Mouse (Mus musculus) layer of hippocampus, postnatal 14 days (tissue): ENCODE measurements at regions not wholly inside any gene's neighbourhood (a gene's known extent, or its start where the extent isn't known, plus 50 kb on each side); places are given as distances from the start of the nearest gene placed in this dataset.

Experiments
- DNase-seq, 2 experiments: peaks; one replicate each; pipeline ENCODE4 v3.0.0; 2021 to 2022; ENCODE audit warnings: low spot score in 2 of 2, mixed read lengths in 1 of 2

DNA sequence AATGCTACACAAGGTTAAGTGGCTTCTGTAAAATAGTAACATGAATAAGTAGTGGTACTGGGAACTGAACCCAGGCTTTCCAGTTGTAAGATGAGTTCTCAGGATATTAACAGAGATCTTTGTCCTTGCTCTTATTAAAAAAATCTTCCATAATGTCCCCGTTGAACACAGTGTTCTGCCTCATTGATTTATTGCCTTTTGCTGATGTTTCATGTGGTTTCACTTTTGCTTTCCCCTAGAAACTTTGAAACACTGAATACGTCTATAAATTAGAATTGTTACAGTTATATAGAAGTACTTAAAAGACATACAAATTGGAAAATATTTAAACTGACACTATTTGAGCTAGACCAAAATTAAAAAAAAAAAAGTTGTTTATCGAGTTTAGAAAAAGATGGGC lies 166.8 kb upstream of the Epha7 start:
- DNase-seq = no peak

DNA sequence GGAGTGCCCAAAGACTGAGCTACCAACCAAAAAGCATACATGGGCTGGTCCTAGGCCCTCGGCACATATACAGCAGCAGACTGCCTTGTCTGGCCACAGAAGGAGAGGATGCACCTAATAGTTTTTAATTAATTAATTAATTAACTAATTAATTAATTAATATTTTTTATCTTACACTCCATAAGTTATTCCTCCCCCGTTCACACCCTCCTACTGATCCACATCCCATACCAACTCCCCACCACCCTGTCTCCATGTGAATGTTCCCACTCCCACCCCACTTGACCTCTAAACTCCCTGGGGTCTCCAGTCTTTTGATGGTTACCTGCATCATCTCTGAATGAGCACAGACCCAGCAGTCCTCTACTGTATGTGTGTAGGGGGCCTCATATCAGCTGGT lies 153.5 kb upstream of the Epha7 start:
- DNase-seq = no peak

DNA sequence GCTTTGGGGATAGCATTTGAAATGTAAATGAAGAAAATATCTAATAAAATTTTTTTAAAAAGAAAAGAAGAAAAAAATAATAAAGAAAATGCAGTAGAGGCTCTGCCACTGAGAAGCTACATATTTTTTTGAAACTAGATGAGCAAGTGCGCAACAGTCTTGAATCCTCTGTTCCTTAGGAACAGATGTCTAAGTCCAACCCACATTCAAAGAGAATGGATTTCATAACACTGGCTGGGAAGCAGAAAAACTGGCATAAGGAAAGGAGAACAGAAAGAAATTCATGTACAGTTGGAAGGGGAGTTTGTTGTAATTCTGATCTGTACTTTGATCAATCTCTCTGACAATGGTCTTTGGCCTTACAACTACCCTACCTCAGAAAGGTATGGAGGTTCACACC lies 114.8 kb upstream of the Epha7 start:
- peak in 1 of 2 experiments; percentile 37 for DNase-seq

DNA sequence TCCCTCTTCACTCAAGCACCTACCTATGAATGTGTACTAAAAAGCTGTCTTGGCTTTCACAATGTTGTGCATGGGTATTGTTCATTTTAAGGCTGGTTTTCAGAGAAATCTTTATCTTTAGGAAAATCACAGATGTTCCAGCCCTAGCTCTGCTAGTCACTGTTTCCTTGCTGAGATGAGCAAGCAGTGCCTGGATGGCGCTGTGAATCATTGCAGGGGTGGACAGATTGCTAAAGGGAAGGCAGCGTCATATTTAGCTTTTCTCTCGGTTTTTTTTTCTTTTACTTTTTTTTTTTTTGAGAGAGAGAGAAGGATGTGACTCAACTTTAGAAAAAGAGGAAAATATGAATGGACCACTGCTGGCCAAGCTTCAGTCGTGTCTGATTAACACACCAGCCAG lies 112.5 kb upstream of the Epha7 start:
- DNase-seq = no peak

GRCm38 (mm10) chr4:28703356-28703755 lies 109.6 kb upstream of the Epha7 start:
- DNase-seq = no peak
